Mouse (Mus musculus) thymus, postnatal 14 days (tissue): ENCODE measurements around the gene Wipi1.
"Not testable (repeated sequence)": the region's sequence is repeated elsewhere in the genome, so short reads cannot be mapped to it uniquely, and the experiment has no call there.

ENCODE experiments used
- DNase-seq: peaks from one replicate; pipeline ENCODE4 v3.0.0; 2021

The Wipi1 gene

DNA sequence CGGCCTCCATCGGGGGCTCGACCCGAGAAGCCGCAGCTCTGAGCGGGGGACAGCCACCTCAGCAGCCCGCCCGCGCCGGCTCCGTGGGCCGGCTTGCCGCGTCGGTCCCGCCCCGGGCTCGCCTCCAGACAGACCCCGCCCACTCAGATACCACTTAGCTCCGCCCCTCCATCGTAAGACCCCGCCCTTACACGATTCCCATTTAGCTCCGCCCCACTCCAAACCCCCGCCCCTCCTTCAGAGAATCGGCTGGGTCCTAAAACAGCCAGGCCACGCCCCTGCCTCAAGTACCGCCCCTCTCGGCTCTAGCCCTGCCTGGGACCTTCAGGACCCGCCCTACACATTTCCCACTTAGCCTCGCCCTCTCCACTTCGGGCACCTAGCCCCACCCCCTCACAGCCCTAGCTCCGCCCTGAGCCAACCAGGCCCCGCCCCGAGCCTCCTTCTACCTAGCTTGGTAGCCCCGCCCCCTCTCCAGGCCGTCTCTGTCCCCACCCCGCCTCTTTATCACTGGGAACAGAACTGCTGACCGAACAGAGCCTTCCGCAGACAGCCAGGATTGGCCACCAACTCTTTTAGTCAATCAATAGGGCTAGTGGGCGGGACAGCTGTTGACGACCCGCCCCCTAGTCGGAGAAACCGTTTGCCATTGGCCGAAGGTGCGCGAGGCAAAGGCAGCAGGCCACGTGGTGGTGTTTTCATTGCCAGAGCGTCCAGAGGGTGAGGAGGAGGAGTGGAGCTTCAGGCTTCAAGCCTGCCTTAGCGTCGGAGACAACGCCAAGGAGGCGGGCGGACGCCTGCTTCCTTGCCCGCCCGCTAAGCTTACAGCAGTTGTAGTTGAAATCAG, at the start of gene Wipi1:
Gene Wipi1 (minus strand): TSS at position 665 of the 847 bp plus-strand sequence.
- peak; percentile 93 for DNase-seq

DNA sequence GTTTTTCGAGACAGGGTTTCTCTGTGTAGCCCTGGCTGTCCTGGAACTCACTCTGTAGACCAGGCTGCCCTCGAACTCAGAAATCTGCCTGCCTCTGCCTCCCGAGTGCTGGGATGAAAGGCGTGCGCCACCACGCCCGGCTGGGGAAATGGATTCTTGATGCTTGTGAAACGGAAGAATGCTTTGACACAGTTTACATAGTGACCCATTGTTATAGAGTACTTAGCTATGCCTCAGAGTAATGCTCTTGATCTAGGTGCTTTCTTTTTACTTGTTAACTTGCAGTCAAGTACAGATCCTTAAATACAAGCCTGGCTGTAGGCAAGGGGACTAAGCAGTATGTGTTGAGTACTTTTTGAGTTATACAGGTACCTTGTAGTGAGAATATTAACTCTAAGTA, 48.8 kb upstream of the Wipi1 start:
- DNase-seq = not testable (repeated sequence)

DNA sequence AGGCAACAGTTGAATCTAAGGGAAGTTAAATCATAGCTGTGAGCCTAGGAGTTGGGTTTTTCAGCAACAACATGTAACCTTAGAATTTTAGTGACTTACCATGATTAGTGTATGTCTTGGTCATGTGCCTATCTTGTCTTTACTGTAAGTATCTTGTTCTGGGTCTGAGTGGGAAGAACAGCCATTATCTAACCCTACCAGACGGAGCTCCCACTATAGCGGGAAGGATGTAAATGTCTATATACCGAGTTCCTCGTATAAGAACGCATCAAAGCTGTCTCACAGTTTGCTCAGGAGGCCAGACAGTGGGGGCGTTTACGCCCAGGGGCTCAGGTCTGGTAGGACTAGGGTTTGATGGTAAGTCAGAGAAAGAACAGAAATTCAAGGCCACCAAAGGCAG, 44.5 kb upstream of the Wipi1 start:
- no peak for DNase-seq

DNA sequence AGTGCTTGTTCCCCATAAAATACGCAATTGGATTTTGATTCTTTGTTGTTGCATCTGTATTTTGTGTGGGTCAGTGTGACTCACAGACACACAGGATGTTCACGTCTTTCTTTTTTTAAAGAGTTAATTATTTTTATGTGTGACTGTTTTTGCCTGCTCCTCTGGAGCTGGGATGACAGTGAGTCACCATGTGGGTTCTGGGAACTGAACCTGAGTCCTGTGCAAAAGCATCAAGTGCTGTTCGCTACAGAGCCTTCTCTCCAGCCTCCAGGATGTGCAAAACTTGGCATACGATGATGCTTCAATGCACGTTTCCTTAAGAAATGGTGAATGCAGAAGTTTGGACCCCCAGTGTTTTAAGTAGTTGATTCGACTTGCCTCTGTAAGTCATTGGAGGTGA, 42.8 kb upstream of the Wipi1 start:
- DNase-seq = no peak

DNA sequence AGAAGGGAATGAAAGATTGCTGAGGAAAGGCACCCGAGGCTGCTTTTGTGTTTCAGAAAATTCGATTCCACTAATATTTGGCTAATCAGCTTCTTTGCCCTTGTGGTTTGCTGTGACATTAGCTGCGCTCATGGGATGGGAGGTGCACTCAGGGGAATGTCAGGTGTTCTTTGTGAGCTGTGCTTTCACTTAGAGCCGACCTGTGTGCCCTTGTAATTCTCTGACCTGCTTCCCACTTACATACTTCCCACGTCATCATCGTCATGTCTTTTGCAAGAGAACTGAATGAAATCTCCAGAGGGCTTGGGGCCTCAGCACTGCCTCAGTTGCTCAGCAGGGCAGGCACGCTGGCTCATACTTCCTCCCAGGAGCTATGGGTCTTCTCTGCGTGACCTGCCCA, 41.4 kb upstream of the Wipi1 start:
- DNase-seq = no peak

DNA sequence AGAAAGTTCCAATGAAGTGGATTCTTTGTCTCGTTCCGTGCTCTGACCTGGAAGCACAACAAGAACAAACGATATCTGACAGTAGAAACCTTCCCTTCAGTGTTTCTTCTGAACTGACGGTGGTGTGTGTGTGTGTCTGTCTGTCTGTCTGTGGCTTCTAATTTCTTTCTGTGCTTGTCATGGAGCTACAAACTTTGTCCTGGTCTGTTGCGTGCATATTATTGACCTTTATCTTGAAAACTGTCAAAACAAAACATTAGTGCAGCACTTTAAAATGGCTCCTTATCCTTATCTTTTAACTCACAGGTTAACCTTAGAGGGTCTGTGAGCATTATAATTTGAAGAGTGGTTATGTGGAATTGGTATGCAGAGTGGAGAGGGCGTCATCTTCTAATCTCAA, 40.7 kb upstream of the Wipi1 start:
- DNase-seq = no peak

DNA sequence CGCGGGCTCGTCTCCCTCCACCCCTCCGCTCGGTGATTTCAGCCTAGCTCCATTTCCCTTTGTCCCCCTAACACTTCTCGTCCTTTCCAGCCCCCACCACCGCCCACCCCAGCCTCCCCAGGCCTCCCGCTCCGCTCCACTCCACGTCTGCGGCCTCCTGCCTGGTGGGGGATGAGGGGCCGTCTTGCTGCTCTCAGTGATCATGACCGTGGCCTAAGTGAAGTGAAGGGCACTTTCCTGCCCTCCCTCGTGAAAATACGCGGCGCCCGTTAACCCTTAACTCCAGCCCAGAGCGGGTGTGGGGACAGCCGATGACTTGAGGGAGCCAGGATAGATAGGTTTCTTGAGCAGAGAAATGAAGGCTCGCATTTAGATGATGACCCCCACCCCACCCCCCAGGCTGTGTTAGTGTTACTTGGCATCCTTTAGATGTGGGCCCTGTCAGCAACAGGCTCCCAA, 39.8 kb upstream of the Wipi1 start:
- DNase-seq = peak; percentile 64

DNA sequence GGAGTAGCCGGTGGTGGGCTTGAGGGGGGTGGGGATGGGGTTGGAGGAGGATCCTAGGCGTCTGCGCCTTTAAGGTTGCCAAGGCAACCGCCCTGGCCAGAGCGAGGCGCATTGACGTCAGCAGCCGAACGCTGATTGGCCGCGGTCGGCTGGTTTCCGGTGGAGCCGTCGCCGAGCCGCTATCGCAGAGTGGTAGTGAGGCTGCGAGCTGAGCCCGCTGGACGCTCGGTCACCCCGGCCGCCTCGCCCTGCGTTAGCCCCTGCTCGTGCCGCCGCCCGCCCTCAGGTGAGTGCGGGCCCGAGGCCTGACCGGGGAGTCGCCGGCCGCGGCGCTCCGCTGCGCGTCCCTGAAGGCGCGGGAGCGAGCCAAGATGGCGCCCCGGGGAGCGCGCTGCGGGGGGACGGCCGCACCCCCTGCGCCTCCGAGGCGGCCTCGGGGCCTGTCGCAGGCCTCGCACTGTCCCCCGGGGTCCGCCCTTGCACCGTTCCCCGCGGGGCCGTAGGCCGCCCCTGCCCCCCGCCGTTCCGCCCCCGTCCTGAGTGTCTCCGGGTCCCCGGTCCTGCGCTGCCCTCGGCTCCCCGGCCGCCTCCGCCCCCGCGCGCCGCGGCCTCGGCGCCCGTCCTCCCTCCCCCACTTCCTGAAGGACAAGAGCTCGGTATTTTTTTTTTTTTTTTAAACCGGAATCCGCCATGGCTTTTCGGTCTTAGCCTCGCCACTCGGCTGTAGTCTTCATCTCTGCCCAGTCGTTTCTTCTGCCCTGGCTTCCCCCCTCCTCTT, 39.2 kb upstream of the Wipi1 start:
- DNase-seq = peak; percentile 94

DNA sequence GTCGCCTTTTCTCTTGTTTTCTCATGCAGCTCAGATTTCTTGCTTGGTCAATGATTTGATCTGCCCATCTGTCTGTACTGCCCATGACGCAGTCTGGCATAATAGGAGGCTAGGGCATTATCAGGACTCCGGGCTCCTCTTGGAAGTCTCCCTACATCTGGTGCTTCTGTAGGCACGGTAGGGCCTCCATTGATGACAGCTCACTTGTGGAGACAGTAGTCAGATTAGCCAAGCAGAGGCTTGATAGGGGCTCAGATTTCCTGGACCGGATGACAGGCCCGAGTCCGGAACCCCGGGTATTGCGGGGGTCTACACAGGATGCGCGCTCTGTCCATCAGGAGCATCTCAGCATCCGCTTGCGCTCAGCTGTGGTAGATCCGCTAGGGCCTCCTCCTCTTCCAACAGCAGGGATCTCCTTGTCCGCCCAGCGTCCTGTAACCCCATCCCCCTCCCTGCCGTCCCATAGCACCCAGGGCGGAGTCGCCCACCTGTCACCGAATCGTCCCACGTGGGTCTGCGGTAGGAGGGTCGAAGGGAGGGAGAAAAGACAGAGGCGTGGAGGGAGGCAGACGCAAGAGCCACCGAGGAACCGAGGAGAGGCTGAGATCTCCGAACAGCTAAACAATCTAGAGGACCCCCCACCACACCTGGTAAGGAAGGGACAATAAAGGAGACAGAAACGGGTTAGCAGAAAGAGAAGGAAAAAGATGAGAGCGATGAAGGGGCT, 38.4 kb upstream of the Wipi1 start:
- peak; percentile 80 for DNase-seq

DNA sequence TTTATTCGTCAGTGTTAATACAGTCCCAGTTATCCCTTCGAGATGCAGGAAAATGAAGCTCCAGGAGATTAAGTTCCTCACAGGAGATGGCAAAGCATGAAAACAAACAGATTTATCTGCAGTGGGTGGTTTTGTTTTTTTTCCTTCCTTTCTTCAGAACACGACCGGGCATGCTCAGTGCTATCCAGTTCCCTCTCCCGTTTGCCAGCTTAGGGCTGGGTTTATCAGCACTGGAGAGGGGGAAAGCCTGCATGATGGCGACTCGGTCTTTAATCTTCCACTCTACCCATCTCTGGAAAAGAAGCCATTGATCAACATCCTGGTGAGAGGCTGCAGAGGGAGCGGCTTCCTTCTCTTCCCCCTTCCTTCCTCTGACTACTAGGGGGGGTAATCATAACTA, 37.4 kb upstream of the Wipi1 start, which contains the start of gene Prkar1a:
Gene Prkar1a (plus strand): TSS at position 200 of the 400 bp plus-strand sequence.
- DNase-seq = no peak

DNA sequence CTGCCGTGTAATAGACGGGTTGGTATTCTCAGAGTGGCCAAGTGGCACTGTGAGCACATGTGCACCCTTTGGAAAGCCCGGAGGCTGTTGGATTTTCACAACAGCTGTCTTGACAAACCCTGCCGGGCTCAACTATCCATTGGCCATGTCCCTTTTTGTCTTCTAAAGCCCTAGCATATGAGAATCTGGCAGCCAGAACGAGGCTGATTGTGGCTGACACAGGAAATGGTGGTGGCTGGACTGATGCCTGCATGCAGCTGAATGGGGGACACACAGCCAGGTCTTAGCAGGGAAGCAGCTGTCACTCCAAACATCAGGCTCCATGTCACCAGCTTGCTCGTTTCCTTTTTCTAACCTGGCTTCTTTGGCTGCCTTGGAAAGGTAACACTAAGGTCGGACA, 36.7 kb upstream of the Wipi1 start:
- no peak for DNase-seq

DNA sequence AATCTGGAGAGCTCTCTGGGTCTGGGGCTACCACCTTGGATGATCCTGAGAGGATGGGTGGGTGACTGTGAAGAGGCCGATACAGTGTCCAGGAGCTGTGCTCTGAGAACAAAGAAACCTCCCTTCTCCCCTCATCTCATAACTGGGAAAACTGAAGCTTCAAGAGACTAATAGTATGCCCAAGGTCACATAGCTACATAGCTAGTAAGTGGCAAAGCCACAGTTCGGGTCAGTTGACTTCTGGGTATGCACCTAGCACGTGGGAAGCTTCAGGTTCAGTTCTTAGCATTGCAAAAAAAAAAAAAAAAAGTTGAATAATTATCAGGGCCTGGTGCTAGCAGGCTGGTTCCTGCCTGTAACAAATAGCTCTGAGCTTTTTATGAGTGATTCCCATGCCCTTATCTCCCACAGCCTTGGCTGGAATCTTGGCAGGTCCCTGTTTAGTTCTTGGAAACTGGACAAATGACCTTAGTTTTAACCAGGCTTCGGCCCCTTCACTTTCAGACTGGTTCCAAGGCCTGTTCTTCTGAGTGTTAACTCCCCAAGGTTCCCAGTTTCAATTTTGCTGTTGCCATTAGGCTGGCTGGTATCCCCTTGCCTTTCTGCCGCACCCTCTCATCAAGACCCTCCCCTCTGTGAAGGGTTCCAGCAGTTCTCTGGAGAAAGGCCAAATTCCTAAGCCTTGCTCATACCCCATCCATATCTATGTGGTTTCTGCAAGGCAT, 29.9 kb upstream of the Wipi1 start:
- no peak for DNase-seq

DNA sequence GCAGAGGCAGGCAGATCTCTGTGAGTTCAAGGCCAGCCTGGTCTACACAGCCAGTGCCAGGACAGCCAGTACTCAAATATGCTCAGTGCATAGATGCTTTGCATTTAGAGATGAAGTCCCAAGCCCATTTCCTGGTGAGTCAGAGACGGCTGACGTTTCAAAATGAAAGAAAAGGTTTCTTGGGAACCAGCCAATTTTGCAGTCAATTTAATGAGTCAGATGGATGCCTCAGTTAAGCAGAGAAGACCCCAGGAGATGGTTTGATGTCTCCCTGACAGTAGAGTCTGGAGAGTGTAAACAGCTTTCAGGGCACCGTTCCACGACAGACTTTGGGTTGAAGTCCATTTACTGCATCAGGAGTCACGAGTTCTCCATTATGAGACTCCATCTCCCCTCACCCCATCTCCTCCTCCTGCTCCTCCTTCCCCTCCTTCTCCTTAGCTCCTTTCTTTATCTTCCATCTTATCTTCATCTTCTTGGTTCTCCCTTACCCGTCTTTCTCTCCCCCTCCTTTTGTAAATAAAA, 24.2 kb upstream of the Wipi1 start:
- no peak for DNase-seq

DNA sequence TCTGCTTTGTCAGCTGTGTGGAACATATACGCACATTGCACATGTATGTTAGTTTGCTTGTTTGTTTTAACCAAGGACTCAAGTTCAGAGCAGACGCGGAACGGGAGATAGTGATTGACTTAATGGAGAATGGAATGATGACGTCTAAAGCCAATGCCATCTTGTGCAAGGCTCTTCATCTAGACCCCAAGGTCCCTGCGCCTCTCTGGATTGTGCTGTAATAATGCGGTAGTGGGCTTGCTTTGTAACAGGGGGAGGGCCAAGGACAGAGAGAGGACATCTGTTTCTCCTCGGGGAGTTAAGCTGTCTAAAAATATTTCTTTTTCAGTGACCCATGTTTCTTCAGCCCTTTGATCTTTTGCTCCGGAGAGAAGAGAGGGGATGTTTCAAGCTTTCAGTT, 23.2 kb upstream of the Wipi1 start:
- no peak for DNase-seq

DNA sequence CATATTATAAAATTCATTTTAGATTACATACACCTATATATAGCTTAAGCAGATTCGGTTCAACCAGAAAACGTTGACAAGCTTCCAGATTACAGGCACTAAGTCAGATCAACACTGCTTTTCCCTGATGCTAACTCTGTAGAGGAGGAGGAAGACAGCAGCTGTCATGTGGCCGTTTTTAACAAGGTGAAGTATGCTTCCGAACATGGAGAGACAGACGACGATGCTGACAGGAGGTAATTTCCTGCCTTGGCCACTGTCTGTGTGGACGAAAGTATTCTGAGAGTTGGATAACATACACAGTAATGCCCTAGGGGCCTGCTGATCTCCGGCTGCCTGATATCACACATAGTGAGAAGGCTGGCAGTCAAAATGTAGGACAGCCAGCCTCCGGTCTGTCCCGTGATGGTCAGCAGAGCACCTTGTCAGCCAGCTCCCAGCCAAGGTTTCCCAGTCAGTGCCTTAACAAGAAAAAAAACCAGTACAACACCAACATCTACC, 17.3 kb upstream of the Wipi1 start:
- DNase-seq = no peak

DNA sequence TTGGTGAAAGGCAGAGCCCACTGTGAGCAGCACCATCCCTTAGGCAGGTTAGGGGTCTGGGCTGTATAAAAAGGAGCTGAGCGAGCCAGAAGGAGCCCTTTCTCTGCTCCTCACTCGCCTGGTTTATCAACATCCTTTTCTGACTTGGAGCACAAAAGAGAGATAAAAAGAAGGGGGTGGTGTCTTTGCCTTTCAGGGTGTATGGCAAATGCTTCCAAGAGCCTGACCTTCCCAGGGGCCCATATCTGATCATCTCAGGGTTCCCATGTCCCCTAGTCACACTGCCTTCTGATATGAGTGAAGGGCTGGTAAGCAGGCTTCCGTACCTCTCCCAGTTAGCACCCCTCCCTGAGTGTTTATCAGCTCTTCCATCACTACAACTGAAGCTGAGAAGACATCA, 16.3 kb upstream of the Wipi1 start:
- no peak for DNase-seq

DNA sequence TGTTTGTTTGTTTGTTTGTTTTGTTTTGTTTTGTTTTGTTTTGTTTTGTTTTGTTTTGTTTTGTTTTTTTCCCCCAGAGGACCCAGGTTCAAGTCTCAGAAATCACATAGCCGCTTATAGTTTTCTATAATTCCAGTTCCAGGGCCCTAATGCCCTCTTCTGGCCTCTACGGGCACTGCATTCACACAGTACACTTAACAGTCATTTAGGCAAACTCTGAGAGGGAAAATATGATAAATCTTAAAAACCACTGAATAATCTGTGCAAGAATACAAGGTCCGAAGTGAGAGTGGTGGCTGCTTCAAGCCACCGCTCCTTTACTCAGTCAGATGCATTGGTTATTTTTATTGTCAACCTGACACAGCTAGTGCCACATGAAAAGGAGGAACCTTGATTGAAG, 15.9 kb upstream of the Wipi1 start:
- DNase-seq = peak; percentile 27

DNA sequence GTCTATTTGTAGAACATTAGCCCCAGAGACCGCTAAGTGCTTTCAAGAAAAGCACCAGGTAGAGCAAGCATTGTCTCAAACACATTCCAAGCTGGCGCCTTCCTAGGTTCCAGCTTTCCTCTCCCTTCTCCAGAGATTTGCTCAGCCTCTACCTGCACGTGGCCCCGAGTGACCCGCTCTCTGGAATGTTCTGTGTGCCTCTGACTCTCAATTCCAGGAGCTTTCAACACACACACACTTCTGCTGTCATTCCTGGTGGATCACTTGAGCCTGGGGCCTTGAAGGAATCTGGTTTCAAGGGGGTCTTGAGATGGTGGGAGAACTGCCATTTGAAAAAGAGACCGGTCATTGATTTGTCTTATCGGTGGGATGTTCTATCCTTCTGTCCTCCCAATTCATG, 11.5 kb upstream of the Wipi1 start:
- DNase-seq = no peak

DNA sequence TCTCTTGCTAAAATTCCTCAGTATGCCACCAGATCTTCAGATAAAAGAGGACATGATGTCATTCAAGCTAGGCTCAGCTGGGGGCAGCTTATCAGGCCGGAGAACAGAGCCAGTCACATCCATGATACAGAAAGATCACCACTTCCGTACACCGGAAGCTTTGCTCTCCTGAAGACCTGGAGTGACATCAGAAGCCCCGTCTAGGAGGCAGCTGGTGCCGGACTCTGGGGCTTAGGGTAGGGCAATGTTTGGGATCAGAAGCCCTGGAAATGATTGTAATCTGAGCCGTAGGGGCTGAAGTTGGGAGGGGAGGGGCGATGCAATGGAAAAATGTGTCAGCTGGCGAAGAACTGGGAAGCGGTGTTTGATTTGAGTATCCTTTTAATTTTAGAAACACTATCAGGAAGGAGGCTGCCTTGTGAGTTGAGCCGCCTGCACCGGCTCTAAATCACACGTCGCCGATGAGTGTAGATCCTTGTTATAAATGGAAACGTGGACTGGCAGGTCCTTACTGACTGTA, 10.8 kb upstream of the Wipi1 start:
- DNase-seq = no peak

DNA sequence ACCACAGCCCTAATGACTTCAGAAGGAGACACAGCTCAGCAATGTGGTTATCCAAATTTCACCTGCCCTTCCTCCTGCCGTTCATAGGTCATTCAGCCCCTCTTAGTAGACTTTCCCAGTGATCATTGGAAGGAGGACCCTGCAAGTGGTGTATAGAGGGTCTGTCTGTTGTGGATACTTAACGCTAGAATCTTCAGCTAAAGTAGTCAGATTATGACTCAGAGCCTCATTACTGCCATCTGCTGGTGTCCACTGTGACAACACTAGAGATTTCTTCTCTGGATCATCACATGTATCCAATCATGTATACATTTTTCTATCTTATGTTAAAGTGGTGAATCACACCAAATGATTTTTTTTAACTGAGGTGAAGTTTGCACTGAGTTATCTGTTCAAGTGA, 9.4 kb upstream of the Wipi1 start:
- peak; percentile 57 for DNase-seq

DNA sequence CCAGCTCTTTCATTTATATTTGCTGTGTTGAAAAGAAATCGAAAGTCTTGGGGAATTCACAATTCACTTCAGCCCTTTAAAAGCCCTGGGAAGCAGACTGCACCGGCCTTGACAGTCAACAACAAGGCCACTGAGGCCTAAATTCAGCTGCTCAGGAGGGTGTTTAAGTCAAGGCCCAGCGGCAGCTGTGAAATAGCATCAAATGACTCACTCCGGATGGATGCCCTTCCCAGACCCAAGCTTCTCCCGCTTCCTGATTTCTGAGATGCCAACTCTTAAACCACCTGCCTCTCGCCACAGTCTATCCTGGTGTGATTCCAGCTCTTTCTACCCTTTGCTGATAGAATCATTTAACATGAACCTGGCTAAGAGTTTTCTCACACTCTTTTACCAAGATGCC, 8.6 kb upstream of the Wipi1 start:
- no peak for DNase-seq

DNA sequence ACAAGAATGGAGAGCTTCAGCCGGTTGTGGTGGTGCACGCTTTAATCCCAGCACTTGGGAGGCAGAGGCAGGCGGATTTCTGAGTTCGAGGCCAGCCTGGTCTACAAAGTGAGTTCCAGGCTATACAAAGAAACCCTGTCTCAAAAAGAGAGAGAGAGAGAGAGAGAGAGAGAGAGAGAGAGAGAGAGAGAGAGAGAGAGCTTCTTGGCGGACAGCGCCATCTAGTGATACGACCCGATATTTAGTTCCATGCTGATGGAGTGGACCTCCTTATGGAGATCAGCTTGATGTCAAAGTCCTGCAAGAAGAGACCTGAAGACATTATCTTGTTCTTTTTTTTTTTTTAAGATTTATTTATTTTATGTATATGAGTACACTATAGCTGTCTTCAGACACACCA, 7.3 kb upstream of the Wipi1 start:
- peak; percentile 71 for DNase-seq
